Mouse (Mus musculus): ENCODE measurements around the gene Pi4k2a. TPM values are rescaled to one million over a fixed set of nuclear protein-coding genes. Genes with fewer than 3 reads are reported as not detected.
A peak's percentile ranks its signal among the peaks of the same experiment; 100 is the strongest.

Gene Pi4k2a
- polyA plus RNA-seq, 1 experiment from 2014 or later: 47.2 TPM

DNA sequence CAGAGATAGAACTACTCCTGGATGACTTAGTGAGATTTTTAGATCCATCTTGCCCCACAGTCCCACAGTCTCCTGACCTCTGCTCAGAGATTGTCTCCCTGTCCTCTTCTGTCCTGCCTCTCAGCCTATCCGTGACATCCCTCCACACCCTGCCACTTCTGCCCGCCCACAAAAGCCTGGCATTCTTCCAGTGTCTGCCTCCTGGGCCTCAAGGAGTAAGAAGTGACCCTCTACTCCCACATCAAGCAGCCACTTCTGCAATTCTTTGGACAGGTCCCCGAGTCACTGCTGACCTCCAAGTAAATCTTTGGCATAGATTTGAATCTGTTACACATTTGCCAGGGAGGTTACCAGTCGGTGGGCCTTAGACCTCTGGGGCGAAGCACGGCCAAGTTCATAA, 36.0 kb upstream of the Pi4k2a start:
- no peak for TF ChIP-seq CTCF (IDR thresholded peaks at IDR 0.05; ENCODE audit: low read depth)
- ATAC-seq: no peak

DNA sequence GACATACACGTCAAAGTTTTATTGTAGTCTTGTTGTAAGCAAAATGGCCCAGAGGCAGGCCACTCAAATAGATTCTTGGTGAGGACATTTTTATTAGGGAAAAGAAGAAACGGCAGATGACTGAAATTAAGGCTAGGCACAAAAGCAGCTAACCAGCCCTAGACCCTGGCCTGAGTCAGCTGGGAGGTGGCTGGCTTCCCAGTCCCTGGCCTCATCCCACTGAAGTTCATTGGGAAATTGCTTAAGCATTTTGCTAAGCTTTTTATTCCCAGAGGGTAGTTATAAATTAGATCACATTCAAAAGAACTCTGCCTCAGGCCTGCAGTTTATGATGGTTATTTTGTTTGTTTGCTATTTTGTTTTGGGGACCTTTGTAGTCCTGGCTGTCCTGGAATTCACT, 34.4 kb upstream of the Pi4k2a start:
- no peak for ATAC-seq
- TF ChIP-seq CTCF (IDR thresholded peaks at IDR 0.05; ENCODE audit: low read depth): no peak
- Histone ChIP-seq H3K36me3 (ENCODE audit: control insufficient read depth, insufficient read depth) (no peaks in the 10 kb centered on the region), H3K4me2 (replicated peaks; ENCODE audit: low read depth) (no peak overlapping the region), H3K9me3 (ENCODE audit: control insufficient read depth) (no peaks in the 10 kb centered on the region), H3K27ac (ENCODE audit: low read depth, low read length) (no peak overlapping the region), H3K4me1 (replicated peaks; ENCODE audit: control insufficient read depth, insufficient read depth, low read length) (no peaks in the 10 kb centered on the region), H3K27me3 (replicated peaks; ENCODE audit: control insufficient read depth, insufficient read depth, low read length) (no peaks in the 10 kb centered on the region), H3K9ac (ENCODE audit: low read depth, low read length) (no peak overlapping the region), H3K4me3 (ENCODE audit: low read depth, low read length) (no peak overlapping the region)
- WGBS: 79% methylated on average over 2 of the region's 2 CpGs

More for the DNA sequence above, 36.0 kb upstream of the Pi4k2a start:
- Histone ChIP-seq H3K9me3 (ENCODE audit: control insufficient read depth) (no peaks in the 10 kb centered on the region), H3K4me2 (replicated peaks; ENCODE audit: low read depth) (no peak overlapping the region), H3K9ac (ENCODE audit: low read depth, low read length) (no peak overlapping the region), H3K27ac (ENCODE audit: low read depth, low read length) (no peak overlapping the region), H3K4me1 (replicated peaks; ENCODE audit: control insufficient read depth, insufficient read depth, low read length) (no peaks in the 10 kb centered on the region), H3K27me3 (replicated peaks; ENCODE audit: control insufficient read depth, insufficient read depth, low read length) (no peaks in the 10 kb centered on the region), H3K36me3 (ENCODE audit: control insufficient read depth, insufficient read depth) (no peaks in the 10 kb centered on the region), H3K4me3 (ENCODE audit: low read depth, low read length) (no peak overlapping the region)
- 68% methylated on average over 6 of the region's 6 CpGs for WGBS

DNA sequence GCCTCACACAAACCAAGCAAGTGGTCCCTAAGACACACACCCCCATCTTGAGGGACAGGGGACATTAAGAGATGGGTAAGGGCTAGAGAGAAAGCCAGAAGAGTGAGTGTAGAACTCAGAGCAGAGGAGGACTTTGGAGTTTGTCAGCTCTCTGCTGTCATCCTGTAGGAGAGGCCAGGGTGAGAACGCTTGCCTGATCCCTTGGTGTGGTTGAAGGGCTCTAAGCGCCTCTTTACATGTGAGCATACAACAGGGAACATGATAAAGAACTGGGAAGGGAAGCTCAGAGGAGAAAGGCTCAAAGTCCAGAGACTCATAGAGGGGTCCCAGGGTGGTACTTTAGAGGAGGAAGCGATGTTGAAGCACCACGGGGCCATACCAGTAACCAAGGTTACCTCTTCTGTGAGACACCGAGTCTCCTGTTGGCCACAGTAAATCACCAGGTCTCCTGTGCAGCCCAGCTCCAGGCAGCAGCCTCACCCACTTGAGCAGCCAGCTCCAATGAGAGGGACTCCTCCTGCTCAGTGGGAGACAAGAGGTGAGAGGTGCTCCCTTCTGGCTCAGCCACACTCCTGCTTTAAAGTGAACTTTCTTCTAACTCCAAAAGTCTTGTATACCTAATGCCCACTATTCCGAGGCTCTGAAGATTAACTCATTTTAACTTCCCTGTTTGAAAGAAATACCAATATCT, 33.4 kb upstream of the Pi4k2a start:
- 49% methylated on average over 6 of the region's 6 CpGs for WGBS
- Histone ChIP-seq H3K27ac (ENCODE audit: low read depth, low read length) (0 out of 2 replicates have a peak overlapping the region, but pooled peaks have one; percentile 3), H3K4me1 (replicated peaks; ENCODE audit: control insufficient read depth, insufficient read depth, low read length) (no peaks in the 10 kb centered on the region), H3K4me2 (replicated peaks; ENCODE audit: low read depth) (no peak overlapping the region), H3K36me3 (ENCODE audit: control insufficient read depth, insufficient read depth) (no peaks in the 10 kb centered on the region), H3K27me3 (replicated peaks; ENCODE audit: control insufficient read depth, insufficient read depth, low read length) (no peaks in the 10 kb centered on the region), H3K9me3 (ENCODE audit: control insufficient read depth) (no peaks in the 10 kb centered on the region), H3K9ac (ENCODE audit: low read depth, low read length) (no peak overlapping the region), H3K4me3 (ENCODE audit: low read depth, low read length) (no peak overlapping the region)
- ATAC-seq: peak; percentile 71; the same call in 1 of the 2 replicates
- TF ChIP-seq CTCF (IDR thresholded peaks at IDR 0.05; ENCODE audit: low read depth): no peak

DNA sequence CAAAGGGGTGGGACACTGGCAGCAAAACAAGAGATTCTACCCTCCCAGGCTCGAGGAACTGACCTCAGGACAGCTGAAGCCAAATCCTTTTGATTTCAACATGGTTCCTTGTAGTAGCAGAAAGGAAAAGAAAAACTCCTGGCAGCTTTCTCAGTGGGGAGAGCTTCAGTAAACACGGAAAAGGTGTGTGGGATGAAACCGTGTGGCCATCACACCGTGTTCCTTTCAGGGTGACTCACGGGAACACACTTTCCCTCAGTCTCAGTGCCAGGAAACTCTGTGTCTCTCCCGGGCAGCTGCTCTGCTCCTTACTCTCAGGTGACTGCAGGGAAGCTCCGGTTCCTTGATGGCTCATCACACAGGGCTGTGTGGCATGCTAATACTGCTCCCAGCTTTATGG, 31.8 kb upstream of the Pi4k2a start:
- WGBS: 43% methylated on average over 7 of the region's 7 CpGs
- H3K27ac ChIP-seq (ENCODE audit: low read depth, low read length): no peak overlapping the region
- H3K27me3 ChIP-seq (replicated peaks; ENCODE audit: control insufficient read depth, insufficient read depth, low read length): no peaks in the 10 kb centered on the region
- H3K4me2 ChIP-seq (replicated peaks; ENCODE audit: low read depth): no peak overlapping the region
- ATAC-seq: 0 out of 2 replicates have a peak, but pooled peaks have one; percentile 22
- no peak overlapping the region for H3K4me3 ChIP-seq (ENCODE audit: low read depth, low read length)
- H3K9ac ChIP-seq (ENCODE audit: low read depth, low read length): no peak overlapping the region
- no peaks in the 10 kb centered on the region for H3K36me3 ChIP-seq (ENCODE audit: control insufficient read depth, insufficient read depth)
- no peak for TF ChIP-seq CTCF (IDR thresholded peaks at IDR 0.05; ENCODE audit: low read depth)
- no peaks in the 10 kb centered on the region for H3K9me3 ChIP-seq (ENCODE audit: control insufficient read depth)
- H3K4me1 ChIP-seq (replicated peaks; ENCODE audit: control insufficient read depth, insufficient read depth, low read length): no peaks in the 10 kb centered on the region

DNA sequence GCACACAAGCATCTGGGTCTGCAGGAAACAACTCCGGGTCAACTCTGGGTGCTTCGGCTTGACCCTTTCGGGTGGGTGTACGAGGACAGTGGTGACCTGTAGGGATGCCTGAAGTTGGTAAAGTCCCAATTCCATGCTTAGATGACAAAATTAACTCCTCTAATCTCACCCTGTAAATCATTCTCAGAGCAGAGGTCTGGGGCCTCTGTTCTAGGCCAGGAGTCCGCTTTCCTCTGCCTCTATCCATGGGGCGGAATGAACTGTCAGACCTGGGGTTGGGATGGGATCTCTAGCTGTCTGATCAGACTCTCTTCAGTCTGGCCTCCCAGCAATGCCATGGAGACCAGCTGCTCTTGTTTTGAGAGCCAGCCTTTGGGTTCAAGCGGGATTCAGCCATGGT, 28.8 kb upstream of the Pi4k2a start:
- no peaks in the 10 kb centered on the region for H3K27me3 ChIP-seq (replicated peaks; ENCODE audit: control insufficient read depth, insufficient read depth, low read length)
- no peak overlapping the region for H3K9ac ChIP-seq (ENCODE audit: low read depth, low read length)
- WGBS: 78% methylated on average over 7 of the region's 7 CpGs
- no peak for TF ChIP-seq CTCF (IDR thresholded peaks at IDR 0.05; ENCODE audit: low read depth)
- no peak overlapping the region for H3K4me3 ChIP-seq (ENCODE audit: low read depth, low read length)
- peak; percentile 60 for ATAC-seq
- H3K27ac ChIP-seq (ENCODE audit: low read depth, low read length): peak overlapping the region; percentile 63; the same call in 1 of the 2 replicates
- no peaks in the 10 kb centered on the region for H3K9me3 ChIP-seq (ENCODE audit: control insufficient read depth)
- no peaks in the 10 kb centered on the region for H3K36me3 ChIP-seq (ENCODE audit: control insufficient read depth, insufficient read depth)
- H3K4me2 ChIP-seq (replicated peaks; ENCODE audit: low read depth): no peak overlapping the region
- H3K4me1 ChIP-seq (replicated peaks; ENCODE audit: control insufficient read depth, insufficient read depth, low read length): no peaks in the 10 kb centered on the region

DNA sequence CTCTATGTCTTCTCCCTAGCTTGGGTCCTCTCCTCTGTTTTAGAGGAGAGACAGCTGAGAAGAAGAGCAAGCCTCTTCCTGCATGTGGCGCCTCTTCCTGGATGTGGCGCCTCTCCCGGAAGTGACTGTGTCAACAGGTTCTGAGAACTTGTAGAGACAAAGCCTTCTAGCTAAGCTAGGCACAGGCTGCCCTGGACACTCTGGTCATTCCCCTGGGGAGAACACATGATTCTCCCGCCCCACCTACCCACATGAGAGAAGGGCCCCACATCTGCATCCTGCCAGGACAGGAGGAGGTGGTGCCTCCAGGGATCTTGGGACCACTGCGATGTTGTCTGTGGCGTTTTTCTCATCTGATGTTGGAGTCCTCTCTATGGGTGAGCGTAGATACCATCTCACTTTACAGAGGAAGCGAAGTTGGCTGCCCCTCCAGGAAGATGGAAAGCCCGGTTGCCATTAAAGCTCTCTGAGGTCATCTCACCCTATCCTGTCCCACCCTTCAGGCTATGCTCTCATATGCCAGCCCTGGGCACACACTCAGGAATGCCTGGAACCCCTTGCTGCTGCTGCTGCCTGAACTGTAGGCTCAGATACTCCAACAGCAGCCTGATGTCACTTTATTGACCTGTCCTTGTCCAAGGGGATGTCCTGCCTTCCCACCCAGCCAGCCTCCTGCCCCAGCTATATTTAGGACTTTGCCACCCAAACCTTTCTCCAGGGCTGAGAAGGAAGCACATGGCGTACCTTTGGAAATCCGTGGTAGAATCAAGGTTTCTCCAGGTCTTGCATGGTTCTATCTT, 21.6 kb upstream of the Pi4k2a start:
- Histone ChIP-seq H3K27me3 (replicated peaks; ENCODE audit: control insufficient read depth, insufficient read depth, low read length) (no peaks in the 10 kb centered on the region), H3K27ac (ENCODE audit: low read depth, low read length) (no peak overlapping the region), H3K36me3 (ENCODE audit: control insufficient read depth, insufficient read depth) (no peaks in the 10 kb centered on the region), H3K9me3 (ENCODE audit: control insufficient read depth) (no peaks in the 10 kb centered on the region), H3K9ac (ENCODE audit: low read depth, low read length) (no peak overlapping the region), H3K4me2 (replicated peaks; ENCODE audit: low read depth) (no peak overlapping the region), H3K4me3 (ENCODE audit: low read depth, low read length) (no peak overlapping the region), H3K4me1 (replicated peaks; ENCODE audit: control insufficient read depth, insufficient read depth, low read length) (peaks cover 4% of the 10 kb centered on the region; the same call in 1 of the 2 replicates)
- no peak for ATAC-seq
- TF ChIP-seq CTCF (IDR thresholded peaks at IDR 0.05; ENCODE audit: low read depth): no peak
- WGBS: 75% methylated on average over 11 of the region's 11 CpGs

Measured in intestine, postnatal 0 days (tissue).